Mouse (Mus musculus) neural tube, embryonic 11.5 days (tissue): ENCODE results near the gene Abcg1. TPM values are rescaled to one million over a fixed set of nuclear protein-coding genes. Genes with fewer than 3 reads are reported as not detected.
A peak's percentile ranks its signal among the peaks of the same experiment; 100 is the strongest.

Experiments used
- ATAC-seq: fragments of 200-750 bp; cut with Nextera tagmentation; 2 replicates; pipeline ENCODE4 v1.8.0; 2017; ENCODE audit warnings: moderate number of reproducible peaks, mild to moderate bottlenecking, moderate TSS enrichment, moderate library complexity; ENCODE audit not compliant: insufficient read depth, low FRiP score, low TSS enrichment
- DNase-seq: peaks from one replicate; pipeline ENCODE4 v3.0.0-alpha.2; 2015; ENCODE audit warnings: low spot score
- H3K27ac ChIP-seq: fragments of 300-500 bp; sonication (generic); 2 replicates; pipeline ENCODE4 v1.5.1; 2014; ENCODE audit warnings: low read depth, mild to moderate bottlenecking, low read length
- H3K27me3 ChIP-seq: fragments of 300-500 bp; sonication (generic); 2 replicates; pipeline ENCODE4 v1.6.1; 2014; ENCODE audit warnings: mild to moderate bottlenecking, low read length, mixed read lengths; ENCODE audit not compliant: control insufficient read depth, insufficient read depth
- H3K36me3 ChIP-seq: fragments of 300-500 bp; sonication (generic); 2 replicates; pipeline ENCODE4 v1.6.1; 2014; ENCODE audit warnings: mild to moderate bottlenecking, low read length, moderate library complexity, mixed read lengths; ENCODE audit not compliant: control insufficient read depth, insufficient read depth
- H3K4me1 ChIP-seq: fragments of 300-500 bp; sonication (generic); 2 replicates; pipeline ENCODE4 v1.6.1; 2014; ENCODE audit warnings: low read length, mixed read lengths; ENCODE audit not compliant: control insufficient read depth, insufficient read depth
- H3K4me2 ChIP-seq: fragments of 300-500 bp; sonication (generic); 2 replicates; pipeline ENCODE4 v1.6.1; 2014; ENCODE audit warnings: low read depth, mild to moderate bottlenecking, moderate library complexity
- H3K4me3 ChIP-seq: fragments of 300-500 bp; sonication (generic); 2 replicates; pipeline ENCODE4 v1.5.1; 2014; ENCODE audit warnings: low read depth, low read length
- H3K9ac ChIP-seq: fragments of 300-500 bp; sonication (generic); 2 replicates; pipeline ENCODE4 v1.6.1; 2014; ENCODE audit warnings: mild to moderate bottlenecking, low read length
- H3K9me3 ChIP-seq: fragments of 300-500 bp; sonication (generic); 2 replicates; pipeline ENCODE4 v1.6.1; 2016; ENCODE audit warnings: low read length; ENCODE audit not compliant: control insufficient read depth
- WGBS: fragments of 180-500 bp; shearing (Covaris S2); extraction: QIAGEN DNeasy Blood & Tissue Kit; methylation state at CpG from one replicate; pipeline ENCODE4 v1.1.7; 2014; 5-methylcytosine and 5-hydroxymethylcytosine counted together
- polyA plus RNA-seq: library from polyadenylated mRNA; unstranded; fragments of >200 nt; fragmentation: Nextera tagmentation; extraction: Ambion mirVana; gene quantifications from 2 replicates; pipeline ENCODE4 v1.2.1, GENCODE M21; 2014

Gene Abcg1
- polyA plus RNA-seq, 1 experiment from 2014 or later: 9.7 TPM

GRCm38 (mm10) chr17:31079078-31079840 is 21.8 kb downstream of the Abcg1 start:
- Histone ChIP-seq H3K9ac (no peak overlapping the region), H3K27me3 (no peaks in the 10 kb centered on the region), H3K36me3 (no peaks in the 10 kb centered on the region), H3K4me2 (no peak overlapping the region), H3K27ac (no peak overlapping the region), H3K9me3 (no peaks in the 10 kb centered on the region), H3K4me1 (peaks cover under 1% of the 10 kb centered on the region; the same call in 1 of the 2 replicates), H3K4me3 (no peak overlapping the region)
- no peak for ATAC-seq
- no peak for DNase-seq
- 68% methylated on average over 12 of the region's 12 CpGs for WGBS

GRCm38 (mm10) chr17:31082296-31083078 is 25.0 kb downstream of the Abcg1 start:
- DNase-seq: no peak
- WGBS: 90% methylated on average over 4 of the region's 4 CpGs
- no peaks in the 10 kb centered on the region for H3K9me3 ChIP-seq
- no peak overlapping the region for H3K9ac ChIP-seq
- H3K4me2 ChIP-seq: no peak overlapping the region
- no peaks in the 10 kb centered on the region for H3K4me1 ChIP-seq
- no peak overlapping the region for H3K4me3 ChIP-seq
- H3K27me3 ChIP-seq: no peaks in the 10 kb centered on the region
- no peak overlapping the region for H3K27ac ChIP-seq
- ATAC-seq: no peak
- H3K36me3 ChIP-seq: no peaks in the 10 kb centered on the region

DNA sequence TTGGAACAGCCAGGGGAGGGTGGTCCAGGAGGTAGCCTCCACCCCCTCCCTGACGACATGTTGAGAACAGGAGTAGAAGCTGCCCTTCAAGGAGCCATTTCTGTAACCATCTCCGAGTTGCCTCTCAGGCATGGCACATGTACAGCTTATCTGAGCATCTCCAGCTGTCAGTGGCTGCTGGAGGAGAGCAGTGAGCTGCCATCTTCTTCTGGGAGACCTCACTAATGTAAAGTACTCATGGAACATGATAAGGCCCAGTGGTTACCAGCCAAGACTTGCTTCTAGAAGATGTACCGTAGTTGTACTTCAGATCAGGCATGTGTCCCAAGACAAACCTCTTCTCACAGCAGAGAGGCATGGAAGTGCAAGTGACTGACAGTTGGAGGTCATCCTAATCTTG is 28.0 kb downstream of the Abcg1 start:
- Histone ChIP-seq H3K36me3 (no peaks in the 10 kb centered on the region), H3K4me3 (no peak overlapping the region), H3K27ac (no peak overlapping the region), H3K4me2 (no peak overlapping the region), H3K9ac (no peak overlapping the region), H3K9me3 (no peaks in the 10 kb centered on the region), H3K27me3 (no peaks in the 10 kb centered on the region), H3K4me1 (peaks cover 12% of the 10 kb centered on the region)
- ATAC-seq: no peak
- 89% methylated on average over 3 of the region's 3 CpGs for WGBS
- DNase-seq: no peak

DNA sequence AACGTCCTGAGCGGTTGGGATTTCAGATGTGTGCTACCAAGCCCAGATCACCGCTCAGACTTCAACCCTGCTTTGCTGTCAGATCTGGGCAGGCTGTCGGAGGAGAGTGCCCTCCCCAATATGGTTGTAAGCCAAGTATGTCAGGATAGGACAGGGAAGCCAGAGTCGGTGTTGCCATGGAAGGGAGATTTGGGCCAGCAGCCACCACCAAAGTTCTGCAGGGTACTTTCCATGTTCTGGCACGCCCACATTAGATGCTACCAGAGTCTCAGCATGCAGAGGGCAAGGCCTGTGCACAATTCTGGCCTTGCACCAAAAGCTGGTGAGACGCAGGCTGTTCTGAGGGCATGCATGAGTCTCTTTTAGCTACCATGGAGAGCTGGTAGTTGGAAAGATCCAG is 28.7 kb downstream of the Abcg1 start:
- no peak overlapping the region for H3K27ac ChIP-seq
- WGBS: 91% methylated on average over 7 of the region's 7 CpGs
- H3K9ac ChIP-seq: no peak overlapping the region
- H3K4me2 ChIP-seq: no peak overlapping the region
- no peak for ATAC-seq
- H3K9me3 ChIP-seq: no peaks in the 10 kb centered on the region
- H3K36me3 ChIP-seq: no peaks in the 10 kb centered on the region
- no peak overlapping the region for H3K4me3 ChIP-seq
- DNase-seq: no peak
- peaks cover 18% of the 10 kb centered on the region for H3K4me1 ChIP-seq
- no peaks in the 10 kb centered on the region for H3K27me3 ChIP-seq

GRCm38 (mm10) chr17:31088711-31089110 is 31.2 kb downstream of the Abcg1 start:
- H3K4me1 ChIP-seq: peaks cover 21% of the 10 kb centered on the region
- H3K9me3 ChIP-seq: no peaks in the 10 kb centered on the region
- DNase-seq (no peak), ATAC-seq (no peak)
- H3K9ac ChIP-seq: no peak overlapping the region
- no peaks in the 10 kb centered on the region for H3K27me3 ChIP-seq
- no peak overlapping the region for H3K27ac ChIP-seq
- H3K4me3 ChIP-seq: no peak overlapping the region
- 51% methylated on average over 5 of the region's 5 CpGs for WGBS
- H3K36me3 ChIP-seq: no peaks in the 10 kb centered on the region
- H3K4me2 ChIP-seq: no peak overlapping the region

GRCm38 (mm10) chr17:31089848-31090247 is 32.4 kb downstream of the Abcg1 start:
- no peaks in the 10 kb centered on the region for H3K27me3 ChIP-seq
- DNase-seq (no peak), ATAC-seq (no peak)
- no peak overlapping the region for H3K4me3 ChIP-seq
- peaks cover 21% of the 10 kb centered on the region for H3K4me1 ChIP-seq
- H3K27ac ChIP-seq: peak overlapping the region; percentile 42; the same call in 1 of the 2 replicates
- no peak overlapping the region for H3K9ac ChIP-seq
- H3K4me2 ChIP-seq: no peak overlapping the region
- no peaks in the 10 kb centered on the region for H3K9me3 ChIP-seq
- no peaks in the 10 kb centered on the region for H3K36me3 ChIP-seq
- 87% methylated on average over 8 of the region's 8 CpGs for WGBS

GRCm38 (mm10) chr17:31091023-31091735 is 33.7 kb downstream of the Abcg1 start:
- H3K27me3 ChIP-seq: no peaks in the 10 kb centered on the region

DNA sequence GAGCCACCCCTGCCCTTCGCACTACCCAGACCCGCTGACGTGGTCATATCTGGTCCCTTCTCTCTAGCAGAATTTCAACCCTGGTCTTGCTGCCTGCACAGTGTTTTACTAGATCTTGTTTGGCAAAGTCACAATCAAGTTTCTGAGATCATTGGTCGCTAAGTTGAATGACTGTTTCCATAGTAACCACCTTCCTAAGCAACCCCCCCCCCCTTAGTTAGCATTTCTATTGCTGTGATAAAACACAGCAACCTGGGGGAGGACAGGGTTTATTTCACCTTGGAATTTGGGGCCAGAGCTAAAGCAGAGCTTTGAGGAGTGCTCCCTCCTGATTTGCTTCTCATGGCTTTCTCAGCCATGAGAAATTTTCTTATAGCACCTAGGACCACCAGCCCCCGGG is 37.3 kb downstream of the Abcg1 start:
- Histone ChIP-seq H3K27me3 (no peaks in the 10 kb centered on the region), H3K4me1 (peaks cover 13% of the 10 kb centered on the region; the same call in 1 of the 2 replicates), H3K27ac (no peak overlapping the region), H3K9ac (no peak overlapping the region), H3K36me3 (no peaks in the 10 kb centered on the region), H3K9me3 (no peaks in the 10 kb centered on the region), H3K4me2 (no peak overlapping the region), H3K4me3 (no peak overlapping the region)
- 50% methylated on average over 5 of the region's 5 CpGs for WGBS
- no peak for ATAC-seq
- DNase-seq: no peak

More at GRCm38 (mm10) chr17:31091023-31091735, 33.7 kb downstream of the Abcg1 start:
- no peak overlapping the region for H3K4me2 ChIP-seq
- no peak for DNase-seq
- 0 out of 2 replicates have a peak overlapping the region, but pooled peaks have one; percentile 8 for H3K27ac ChIP-seq
- H3K4me1 ChIP-seq: peaks cover 21% of the 10 kb centered on the region
- 53% methylated on average over 13 of the region's 13 CpGs for WGBS
- no peak for ATAC-seq
- H3K9me3 ChIP-seq: no peaks in the 10 kb centered on the region
- H3K9ac ChIP-seq: no peak overlapping the region
- no peaks in the 10 kb centered on the region for H3K36me3 ChIP-seq
- no peak overlapping the region for H3K4me3 ChIP-seq
